18 mouse cellular contexts compared by ENCODE assay signal in the genomic region with DNA sequence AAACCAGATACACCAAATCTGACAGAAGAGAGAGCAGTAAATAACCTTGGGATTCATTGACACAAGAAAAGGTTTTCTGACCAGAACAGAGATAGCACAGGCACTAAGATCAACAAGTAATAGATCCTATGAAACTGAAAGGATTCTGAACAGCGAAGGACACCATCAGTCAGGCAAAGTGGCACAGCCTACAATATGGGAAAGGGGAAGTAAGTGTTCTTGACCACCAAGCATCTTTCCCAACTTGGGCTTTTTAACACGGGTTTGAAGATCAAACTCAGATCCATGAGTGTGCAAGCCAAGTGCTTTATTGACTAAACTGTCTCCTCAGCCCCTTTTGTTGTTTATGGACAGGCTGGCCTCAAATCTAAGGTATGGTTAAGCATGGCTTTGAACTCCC.
DNase-seq lines count a peak whose midpoint lies in the region; ATAC-seq lines count a peak whose summit lies in the region.
"Had no signal": no experiment of that assay in that cellular context is flagged by ENCODE, and none has a peak within 500 bp of the region (broad histone marks: within the 10 kb centered on the region; RNA-seq: fewer than 3 reads in every experiment).

No protein-coding gene starts in this region.

- peak; percentile 24 for DNase-seq in heart, adult 11 months
- DNase-seq in heart, postnatal 25 days (ENCODE audit: low spot score), result no peak
- DNase-seq in kidney, adult 18-20 months, result no peak
- no peak for DNase-seq in ovary, postnatal 36 days (ENCODE audit: low spot score)
- DNase-seq: adrenal gland, adult 2 months; adrenal gland, postnatal 10 days; adrenal gland, postnatal 25 days; B cell, adult 2 months; cerebellum, adult 11 months; cerebellum, adult 18-20 months; cerebellum, adult 8-10 months; cerebellum, adult 9-11 months; cerebellum, postnatal 25 days; forebrain, postnatal 0 days had no signal

- ATAC-seq in granulocyte monocyte progenitor cell, adult 5-6 weeks (replicated peaks; ENCODE audit: poor library complexity, severe bottlenecking), result peak; percentile 65
- ATAC-seq: CD4-positive, CD25-positive, alpha-beta regulatory T cell, adult 4 months; forebrain, embryonic 13.5 days; forebrain, embryonic 15.5 days; forebrain, postnatal 0 days had no signal

- intact Hi-C loops in heart, postnatal 25 days (cut with DNase I), result no loop called here
